Mouse (Mus musculus): ENCODE data around the gene Cabp4.

GRCm38 (mm10) chr19:4117006-4117405 is 26.8 kb downstream of the Cabp4 start:
- no peak for TF ChIP-seq CTCF (conservative IDR thresholded peaks at IDR 0.05 in 1 of 2, IDR thresholded peaks at IDR 0.05 in 1 of 2; ENCODE audit: low read depth in 2 of 2, low read length in 2 of 2)
- no peak for TF ChIP-seq ZC3H11A (IDR thresholded peaks at IDR 0.05; ENCODE audit: low read depth, low read length)
- no peak for TF ChIP-seq POLR2A (IDR thresholded peaks at IDR 0.05; ENCODE audit: low read depth, low read length)

All from CH12.LX (cell line).